Mouse (Mus musculus): ENCODE results near the gene Olfr316. TPM values are rescaled to one million over a fixed set of nuclear protein-coding genes. Genes with fewer than 3 reads are reported as not detected.
"Not testable (repeated sequence)": the region's sequence is repeated elsewhere in the genome, so short reads cannot be mapped to it uniquely, and the experiment has no call there.

Olfr316 gene
- total and polyA plus RNA-seq, 3 experiments = not detected

DNA sequence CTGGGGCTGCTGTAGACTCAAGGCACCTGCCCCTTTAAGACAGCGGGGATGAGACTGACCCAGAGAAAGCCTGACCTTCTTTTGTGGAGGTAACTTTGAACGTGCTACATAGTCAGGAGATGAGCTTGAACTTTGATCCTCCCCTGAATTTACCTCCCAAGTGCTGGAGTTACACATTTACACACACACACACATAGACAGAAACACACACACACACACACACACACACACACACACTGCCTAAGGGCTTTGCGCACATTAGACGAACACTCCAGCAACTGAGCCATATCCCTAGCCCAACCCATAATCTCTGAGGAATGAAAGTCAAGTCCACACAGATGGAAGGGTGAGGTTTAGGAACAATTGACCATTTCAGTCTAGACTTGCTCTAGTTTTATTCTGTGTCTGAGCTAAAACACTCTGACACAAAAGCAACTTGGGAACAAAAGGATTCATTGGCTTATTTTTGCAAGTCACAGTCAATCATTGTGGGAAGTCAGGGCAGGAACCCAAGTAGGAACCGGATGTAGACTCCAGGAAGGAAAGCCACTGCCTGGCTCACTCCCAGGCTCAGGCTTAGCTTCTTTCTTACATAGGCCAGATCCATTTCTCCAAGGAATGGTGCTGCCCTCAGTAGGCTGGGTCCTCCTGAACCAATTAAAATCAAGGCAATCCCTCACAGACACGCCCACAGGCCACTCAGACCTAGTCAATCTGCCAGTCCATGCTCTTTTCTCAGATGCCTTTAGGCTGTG, 24.5 kb upstream of the Olfr316 start:
- dilution Hi-C loops (cut with MboI; ENCODE audit: extremely low pct_ligation_motif_present, extremely low pct_unique_long_range_greater_than_20kb, low sequenced_read_pairs); H3K4me3 ChIP-seq (replicated peaks in 1 of 3; ENCODE audit: low read depth in 2 of 3, low read length in 2 of 3, poor library complexity in 1 of 3); DNase-seq (ENCODE audit: extremely low read depth); H3K4me1 ChIP-seq (ENCODE audit: control insufficient read depth in 1 of 2, insufficient read depth in 2 of 2); H3K36me3 ChIP-seq (replicated peaks in 1 of 2; ENCODE audit: control insufficient read depth in 1 of 2, insufficient read depth in 1 of 2, low read length in 1 of 2); H3K9me3 ChIP-seq (replicated peaks; ENCODE audit: low read length); in situ Hi-C loops (cut with MboI; ENCODE audit: low pct_ligation_motif_present, low pct_unique_long_range_greater_than_20kb, low sequenced_read_pairs); H3K9ac ChIP-seq (ENCODE audit: insufficient read depth, low read depth); H3K79me2 ChIP-seq (replicated peaks; ENCODE audit: control insufficient read depth, extremely low read depth, insufficient read depth, poor library complexity, severe bottlenecking); H3K27ac ChIP-seq (ENCODE audit: insufficient read depth, low read depth); H3K4me2 ChIP-seq (ENCODE audit: insufficient read depth, low read depth, poor library complexity, severe bottlenecking): not testable (repeated sequence)
- H3K27me3 ChIP-seq (replicated peaks) = peaks cover 43% of the 10 kb centered on the region

DNA sequence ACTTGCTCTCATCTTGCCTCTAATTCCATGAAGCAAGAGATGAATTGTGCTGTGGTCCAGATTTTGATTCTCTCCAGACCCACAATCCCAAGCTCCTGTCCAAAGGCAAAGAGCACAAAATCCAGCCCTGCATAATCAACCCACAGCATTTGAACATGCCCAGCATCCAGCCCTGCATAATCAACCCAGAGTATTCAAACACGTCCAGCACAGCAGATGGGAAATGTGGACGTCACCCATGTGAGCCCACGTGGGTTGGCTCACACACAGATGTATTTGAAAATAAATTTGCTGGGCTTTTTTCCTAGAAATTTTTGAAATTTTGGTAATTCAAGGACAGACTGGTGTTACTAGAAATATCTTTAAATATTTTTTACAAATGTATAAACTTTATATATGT, 19.2 kb upstream of the Olfr316 start:
- Histone ChIP-seq H3K79me2 (replicated peaks; ENCODE audit: control insufficient read depth, extremely low read depth, insufficient read depth, poor library complexity, severe bottlenecking) (no peaks in the 10 kb centered on the region), H3K9ac (ENCODE audit: insufficient read depth, low read depth) (no peak overlapping the region), H3K4me1 (ENCODE audit: control insufficient read depth in 1 of 2, insufficient read depth in 2 of 2) (no peaks in the 10 kb centered on the region), H3K9me3 (replicated peaks; ENCODE audit: low read length) (no peaks in the 10 kb centered on the region), H3K4me2 (ENCODE audit: insufficient read depth, low read depth, poor library complexity, severe bottlenecking) (no peak overlapping the region), H3K27ac (ENCODE audit: insufficient read depth, low read depth) (no peak overlapping the region), H3K4me3 (replicated peaks in 1 of 3; ENCODE audit: low read depth in 2 of 3, low read length in 2 of 3, poor library complexity in 1 of 3) (no peak overlapping the region), H3K36me3 (replicated peaks in 1 of 2; ENCODE audit: control insufficient read depth in 1 of 2, insufficient read depth in 1 of 2, low read length in 1 of 2) (no peaks in the 10 kb centered on the region), H3K27me3 (replicated peaks) (peaks cover 53% of the 10 kb centered on the region)
- dilution Hi-C loops (cut with MboI; ENCODE audit: extremely low pct_ligation_motif_present, extremely low pct_unique_long_range_greater_than_20kb, low sequenced_read_pairs) (no loop called here), in situ Hi-C loops (cut with MboI; ENCODE audit: low pct_ligation_motif_present, low pct_unique_long_range_greater_than_20kb, low sequenced_read_pairs) (no loop called here)
- DNase-seq (ENCODE audit: extremely low read depth) = no peak
- TF ChIP-seq MAZ (IDR thresholded peaks at IDR 0.05; ENCODE audit: low read depth, low read length) (no peak), IRF4 (IDR thresholded peaks at IDR 0.05; ENCODE audit: low read depth, low read length) (no peak), TBP (conservative IDR thresholded peaks at IDR 0.05; ENCODE audit: low read depth, low read length) (no peak), ZMIZ1 (IDR thresholded peaks at IDR 0.05; ENCODE audit: low read depth, low read length) (no peak), NELFE (IDR thresholded peaks at IDR 0.05; ENCODE audit: low read depth, low read length) (no peak), ELF1 (IDR thresholded peaks at IDR 0.05; ENCODE audit: low read depth, low read length) (no peak), GABPA (IDR thresholded peaks at IDR 0.05; ENCODE audit: insufficient replicate concordance, low read depth, low read length) (no peak), PAX5 (IDR thresholded peaks at IDR 0.05; ENCODE audit: low read length) (no peak), ZC3H11A (IDR thresholded peaks at IDR 0.05; ENCODE audit: low read depth, low read length) (no peak), MEF2A (IDR thresholded peaks at IDR 0.05; ENCODE audit: borderline replicate concordance, low read depth, low read length) (no peak), POLR2A (IDR thresholded peaks at IDR 0.05; ENCODE audit: low read depth, low read length) (no peak), NRF1 (IDR thresholded peaks at IDR 0.05; ENCODE audit: low read depth, low read length) (no peak)

DNA sequence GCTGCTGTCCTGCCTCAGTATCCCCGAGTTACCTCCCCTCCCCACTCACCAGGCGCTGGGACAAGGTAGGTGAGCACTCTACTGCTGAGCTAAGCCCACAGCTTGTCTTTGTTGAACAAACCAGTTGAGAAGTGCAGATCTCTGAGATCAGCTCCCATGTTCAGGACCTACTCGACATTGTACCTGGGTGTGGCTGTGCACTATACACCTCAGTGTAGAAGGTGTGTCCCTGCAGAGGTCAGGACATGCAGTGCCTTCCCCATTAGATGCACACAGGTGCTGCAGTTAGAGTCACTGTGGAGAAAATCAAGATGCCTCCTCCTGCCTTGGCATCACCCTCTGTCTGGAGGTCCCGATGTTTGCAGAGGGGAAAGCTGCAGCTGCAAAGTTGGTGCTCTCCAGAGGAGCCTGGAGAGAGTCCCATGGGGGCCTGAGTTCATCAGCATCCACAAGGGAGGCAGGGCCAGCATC, 13.7 kb upstream of the Olfr316 start, which contains the start of gene Olfr317:
Gene Olfr317 (minus strand): TSS at position 421 of the 471 bp plus-strand sequence.
- Histone ChIP-seq H3K9ac (ENCODE audit: insufficient read depth, low read depth) (no peak within 1 kb of the TSS), H3K27me3 (replicated peaks) (peaks cover 79% of the 10 kb centered on the region), H3K79me2 (replicated peaks; ENCODE audit: control insufficient read depth, extremely low read depth, insufficient read depth, poor library complexity, severe bottlenecking) (no peaks in the 10 kb centered on the region), H3K9me3 (replicated peaks; ENCODE audit: low read length) (peaks cover 3% of the 10 kb centered on the region), H3K27ac (ENCODE audit: insufficient read depth, low read depth) (no peak within 1 kb of the TSS), H3K4me1 (ENCODE audit: control insufficient read depth in 1 of 2, insufficient read depth in 2 of 2) (no peaks in the 10 kb centered on the region), H3K4me3 (replicated peaks in 1 of 3; ENCODE audit: low read depth in 2 of 3, low read length in 2 of 3, poor library complexity in 1 of 3) (no peak within 1 kb of the TSS), H3K4me2 (ENCODE audit: insufficient read depth, low read depth, poor library complexity, severe bottlenecking) (no peak within 1 kb of the TSS), H3K36me3 (replicated peaks in 1 of 2; ENCODE audit: control insufficient read depth in 1 of 2, insufficient read depth in 1 of 2, low read length in 1 of 2) (no peaks in the 10 kb centered on the region)
- in situ Hi-C loops (cut with MboI; ENCODE audit: low pct_ligation_motif_present, low pct_unique_long_range_greater_than_20kb, low sequenced_read_pairs) = no loop called here
- dilution Hi-C loops (cut with MboI; ENCODE audit: extremely low pct_ligation_motif_present, extremely low pct_unique_long_range_greater_than_20kb, low sequenced_read_pairs) = no loop called here
- DNase-seq (ENCODE audit: extremely low read depth) = no peak
- TF ChIP-seq MAFK (IDR thresholded peaks at IDR 0.05; ENCODE audit: insufficient replicate concordance, low read length) (no peak), PAX5 (IDR thresholded peaks at IDR 0.05; ENCODE audit: low read length) (no peak), CHD1 (IDR thresholded peaks at IDR 0.05; ENCODE audit: low read depth, low read length) (no peak), USF1 (IDR thresholded peaks at IDR 0.05; ENCODE audit: low read depth, low read length) (no peak), POLR2AphosphoS2 (IDR thresholded peaks at IDR 0.05; ENCODE audit: low read depth, low read length) (no peak), NRF1 (IDR thresholded peaks at IDR 0.05; ENCODE audit: low read depth, low read length) (no peak), SMC3 (IDR thresholded peaks at IDR 0.05; ENCODE audit: low read depth, low read length) (no peak), RAD21 (IDR thresholded peaks at IDR 0.05; ENCODE audit: low read depth, low read length) (no peak), JUND (conservative IDR thresholded peaks at IDR 0.05; ENCODE audit: low read depth, low read length) (no peak), TBP (conservative IDR thresholded peaks at IDR 0.05; ENCODE audit: low read depth, low read length) (no peak), CHD2 (IDR thresholded peaks at IDR 0.05; ENCODE audit: low read length) (no peak), BHLHE40 (IDR thresholded peaks at IDR 0.05; ENCODE audit: low read depth, low read length) (no peak), EP300 (IDR thresholded peaks at IDR 0.05; ENCODE audit: low read length) (no peak), USF2 (conservative IDR thresholded peaks at IDR 0.05; ENCODE audit: low read depth, low read length) (no peak), TCF12 (IDR thresholded peaks at IDR 0.05; ENCODE audit: low read depth, low read length) (no peak), GABPA (IDR thresholded peaks at IDR 0.05; ENCODE audit: insufficient replicate concordance, low read depth, low read length) (no peak), UBTF (IDR thresholded peaks at IDR 0.05; ENCODE audit: low read depth, low read length) (no peak)
